Mouse (Mus musculus) urinary bladder, adult 18-20 months (tissue): ENCODE results near the gene Matn1.

Experiments
- DNase-seq, 2 experiments: peaks; one replicate each; pipeline ENCODE4 v3.0.0; 2022; ENCODE audit warnings: low spot score in 2 of 2, mixed read lengths in 2 of 2

Gene Matn1

GRCm38 (mm10) chr4:130944112-130944511 lies at the start of gene Matn1:
Matn1 (plus strand) TSS chr4:130944385.
- DNase-seq = no peak

DNA sequence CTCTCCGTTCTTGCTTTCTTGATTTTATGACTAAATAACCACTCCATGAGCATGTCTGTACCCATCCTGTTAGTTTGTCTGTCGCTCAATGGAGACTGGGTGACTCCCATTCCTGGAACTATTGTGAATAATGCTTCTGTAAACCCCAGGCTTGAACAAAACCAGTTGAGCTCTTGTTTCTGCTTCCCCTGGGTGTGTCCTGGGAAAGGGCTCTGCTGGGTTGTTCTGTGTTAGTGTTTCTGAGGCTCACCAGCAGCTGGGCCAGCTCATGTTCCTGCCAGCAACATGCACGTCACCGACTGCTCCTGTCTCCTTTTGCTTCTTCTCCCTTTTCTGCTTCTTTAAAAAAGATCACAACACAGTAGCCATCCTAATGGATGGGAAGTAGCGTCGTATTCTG lies 48.5 kb upstream of the Matn1 start:
- peak in 1 of 2 experiments; percentile 69 for DNase-seq

DNA sequence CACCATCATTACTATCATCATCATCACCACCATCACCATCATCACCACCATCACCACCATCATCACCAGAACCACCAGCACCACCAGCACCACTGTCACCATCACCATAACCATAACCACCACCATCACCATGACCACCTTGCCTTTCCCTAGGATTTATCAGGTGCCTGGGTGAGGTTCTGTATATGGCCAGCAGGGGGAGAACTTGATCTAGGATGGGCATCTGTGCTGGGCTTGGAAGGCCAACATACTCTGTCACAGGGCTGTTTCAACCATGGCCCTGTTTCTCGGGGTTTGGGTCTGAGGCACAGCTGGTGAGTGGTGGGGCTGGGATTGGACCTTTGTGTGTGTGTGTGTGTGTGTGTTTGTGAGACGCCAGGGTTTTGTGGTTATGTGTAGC lies 47.8 kb upstream of the Matn1 start:
- DNase-seq = peak in 1 of 2 experiments; percentile 21

- no peak for DNase-seq
These were observed 44.8 kb upstream of the Matn1 start for GRCm38 (mm10) chr4:130899383-130899781.

- DNase-seq = no peak
These were observed 44.3 kb upstream of the Matn1 start for GRCm38 (mm10) chr4:130899782-130900427.

DNA sequence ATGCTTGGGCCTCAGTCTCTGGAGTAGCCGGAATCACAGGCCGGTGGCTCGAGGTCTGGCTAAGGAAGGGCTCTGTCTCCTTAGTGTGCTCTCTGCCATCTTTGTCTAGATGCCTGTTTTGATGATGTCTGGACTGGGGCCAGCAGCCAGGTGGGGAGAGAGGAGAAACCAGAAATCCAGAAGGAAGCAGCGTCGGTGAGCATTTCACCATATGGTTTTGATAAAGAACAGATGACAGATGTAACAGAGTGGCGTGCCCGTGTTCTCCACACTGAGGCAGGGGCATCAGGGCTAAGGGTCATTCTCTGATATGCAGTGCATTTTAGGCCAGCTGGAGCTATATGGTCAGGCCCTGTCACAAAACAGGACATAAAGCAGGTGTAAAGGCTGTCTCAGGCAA lies 43.4 kb upstream of the Matn1 start:
- DNase-seq = no peak

DNA sequence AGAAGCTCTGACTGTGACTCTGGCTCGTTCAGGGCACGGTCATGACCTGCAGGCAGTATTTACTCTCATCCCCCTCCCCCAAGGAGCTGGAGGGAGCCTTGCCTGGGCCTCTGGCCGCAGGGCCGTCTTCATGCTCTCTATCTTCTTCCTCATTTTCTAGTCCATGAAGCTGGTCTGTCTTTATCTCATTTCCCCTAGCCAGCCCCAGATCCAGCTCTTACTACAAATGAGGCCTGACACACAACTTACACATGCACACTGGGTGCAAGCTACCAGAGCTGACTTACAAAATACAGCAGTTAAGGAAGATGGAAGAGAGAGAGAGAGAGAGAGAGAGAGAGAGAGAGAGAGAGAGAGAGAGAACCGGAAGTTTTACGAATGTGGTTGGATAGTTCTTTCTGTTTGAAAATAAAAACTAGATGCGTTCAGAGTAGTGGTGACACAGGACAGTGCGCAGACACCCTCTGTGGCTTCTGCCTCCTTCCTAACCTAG lies 41.9 kb upstream of the Matn1 start:
- DNase-seq = no peak

GRCm38 (mm10) chr4:130905025-130905424 lies 39.2 kb upstream of the Matn1 start:
- no peak for DNase-seq

GRCm38 (mm10) chr4:130905882-130906281 lies 38.3 kb upstream of the Matn1 start:
- no peak for DNase-seq

DNA sequence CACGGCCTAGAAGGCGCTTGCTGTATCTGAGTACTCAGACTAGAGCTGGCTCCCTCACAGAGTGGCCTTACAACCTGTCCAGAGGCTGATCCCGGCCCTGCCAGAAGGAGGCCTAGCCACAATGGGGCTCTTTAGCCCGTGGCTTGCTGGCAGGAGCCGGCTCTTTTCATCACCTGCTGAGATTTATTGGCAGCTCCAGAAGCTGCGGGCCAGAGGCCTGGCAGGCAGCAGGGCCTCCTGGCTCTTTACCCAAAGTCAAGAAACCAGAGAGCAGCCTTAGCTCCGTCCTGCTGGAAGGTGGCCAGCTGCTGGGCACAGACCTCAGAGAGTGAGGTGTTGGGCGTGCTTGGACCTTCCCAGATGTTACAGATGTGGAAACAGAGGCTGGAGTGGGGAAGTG lies 37.9 kb upstream of the Matn1 start:
- no peak for DNase-seq

GRCm38 (mm10) chr4:130907200-130908069 lies 36.8 kb upstream of the Matn1 start:
- DNase-seq = no peak

DNA sequence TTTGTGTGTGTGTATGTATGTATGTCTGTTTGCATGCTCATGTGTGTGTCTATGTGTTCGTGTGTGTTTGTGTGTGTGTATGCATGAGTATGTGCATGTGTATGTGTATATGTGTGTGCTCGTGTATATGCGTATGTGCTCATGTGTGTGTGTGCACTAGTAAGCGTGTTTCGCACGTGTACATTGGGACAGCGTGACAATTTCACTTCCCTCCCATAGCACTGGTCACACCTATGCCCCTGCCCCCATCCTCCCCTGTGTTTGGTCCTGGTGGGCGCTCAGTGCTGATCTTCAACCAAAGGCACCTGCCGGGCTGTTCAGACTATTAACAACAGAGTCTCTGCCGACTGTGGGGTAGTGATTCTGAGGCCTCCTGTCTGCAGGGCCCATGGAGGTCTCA lies 36.1 kb upstream of the Matn1 start:
- no peak for DNase-seq

- no peak for DNase-seq
These were observed 34.9 kb upstream of the Matn1 start for GRCm38 (mm10) chr4:130909167-130909874.

DNA sequence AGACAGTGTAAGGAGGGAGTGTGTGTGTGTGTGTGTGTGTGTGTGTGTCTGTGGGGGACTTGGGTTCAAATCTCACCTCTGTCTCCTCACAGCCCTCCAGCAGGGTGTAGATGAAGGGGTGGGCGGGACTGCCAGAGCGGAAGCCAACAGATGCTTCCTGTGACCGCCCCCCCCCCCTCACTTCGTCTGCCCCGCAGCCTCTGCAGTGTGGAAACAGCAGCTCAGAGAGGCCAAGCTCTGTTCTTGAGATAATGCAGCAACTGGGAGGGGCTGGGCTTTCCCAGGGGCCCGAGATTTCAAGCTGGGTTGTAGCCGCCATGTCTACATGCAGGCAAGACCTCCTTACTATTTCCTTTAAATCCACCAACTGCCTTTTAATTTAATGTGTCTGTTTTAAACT lies 33.5 kb upstream of the Matn1 start:
- no peak for DNase-seq

GRCm38 (mm10) chr4:130912626-130913025 lies 31.6 kb upstream of the Matn1 start:
- no peak for DNase-seq

- DNase-seq = no peak
These were observed 31.1 kb upstream of the Matn1 start, which contains the start of gene Laptm5 for GRCm38 (mm10) chr4:130913077-130913476. Laptm5 (plus strand) TSS chr4:130913125.

GRCm38 (mm10) chr4:130913511-130913910 lies 30.7 kb upstream of the Matn1 start:
- DNase-seq = no peak

DNA sequence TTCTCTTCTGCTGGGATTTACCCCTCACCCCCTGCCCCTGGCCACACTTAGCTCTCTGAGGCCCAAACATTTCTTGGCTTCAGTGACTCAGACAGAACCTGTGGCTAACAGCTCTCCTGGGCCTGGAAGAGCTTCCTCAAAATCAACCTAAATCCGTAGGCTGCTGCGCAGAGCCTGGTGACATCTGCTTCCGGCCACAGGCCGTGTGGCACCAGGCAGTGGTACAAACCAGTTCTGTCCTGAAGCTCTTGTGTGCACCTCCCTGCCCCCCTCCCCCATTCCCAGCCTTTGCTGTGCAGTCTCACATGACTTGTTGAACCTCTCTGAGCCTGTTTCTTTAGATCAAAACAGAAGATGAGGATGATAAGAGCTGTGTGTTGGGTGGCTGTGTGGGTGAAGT lies 30.2 kb upstream of the Matn1 start:
- DNase-seq = no peak

GRCm38 (mm10) chr4:130914527-130914926 lies 29.7 kb upstream of the Matn1 start:
- DNase-seq = no peak

- no peak for DNase-seq
These were observed 29.0 kb upstream of the Matn1 start for GRCm38 (mm10) chr4:130915006-130915667.

- no peak for DNase-seq
These were observed 28.5 kb upstream of the Matn1 start for GRCm38 (mm10) chr4:130915668-130916035.

DNA sequence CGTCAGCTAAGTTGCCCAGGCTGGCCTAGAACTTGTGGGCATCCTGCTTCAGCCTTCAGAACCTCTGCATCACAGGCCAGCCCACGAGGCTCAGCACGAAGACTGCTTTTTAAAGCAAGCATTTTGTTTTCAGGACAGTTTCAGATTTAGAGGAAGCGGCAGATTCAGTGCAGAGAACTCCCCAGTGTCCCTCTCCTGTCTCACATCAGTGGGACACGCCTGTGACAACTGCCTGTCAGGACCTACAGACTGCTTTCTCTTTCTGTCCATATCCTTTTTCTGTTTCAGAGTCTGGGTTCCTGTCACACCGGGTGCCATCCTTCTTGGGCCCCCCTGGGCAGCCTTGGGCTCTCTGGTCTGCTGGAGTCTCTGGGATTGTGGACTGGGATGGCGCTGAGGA lies 27.5 kb upstream of the Matn1 start:
- DNase-seq = no peak
